Mouse (Mus musculus): ENCODE data around the gene Pbp2. TPM values are rescaled to one million over a fixed set of nuclear protein-coding genes. Genes with fewer than 3 reads are reported as not detected.

Gene Pbp2
- polyA plus RNA-seq, 1 experiment: not detected

- no peak for DNase-seq (ENCODE audit: low read depth, low spot score)
- WGBS: 63% methylated on average over 7 of the region's 7 CpGs
Observed at GRCm38 (mm10) chr6:135304576-135305260, 5.5 kb downstream of the Pbp2 start.

DNA sequence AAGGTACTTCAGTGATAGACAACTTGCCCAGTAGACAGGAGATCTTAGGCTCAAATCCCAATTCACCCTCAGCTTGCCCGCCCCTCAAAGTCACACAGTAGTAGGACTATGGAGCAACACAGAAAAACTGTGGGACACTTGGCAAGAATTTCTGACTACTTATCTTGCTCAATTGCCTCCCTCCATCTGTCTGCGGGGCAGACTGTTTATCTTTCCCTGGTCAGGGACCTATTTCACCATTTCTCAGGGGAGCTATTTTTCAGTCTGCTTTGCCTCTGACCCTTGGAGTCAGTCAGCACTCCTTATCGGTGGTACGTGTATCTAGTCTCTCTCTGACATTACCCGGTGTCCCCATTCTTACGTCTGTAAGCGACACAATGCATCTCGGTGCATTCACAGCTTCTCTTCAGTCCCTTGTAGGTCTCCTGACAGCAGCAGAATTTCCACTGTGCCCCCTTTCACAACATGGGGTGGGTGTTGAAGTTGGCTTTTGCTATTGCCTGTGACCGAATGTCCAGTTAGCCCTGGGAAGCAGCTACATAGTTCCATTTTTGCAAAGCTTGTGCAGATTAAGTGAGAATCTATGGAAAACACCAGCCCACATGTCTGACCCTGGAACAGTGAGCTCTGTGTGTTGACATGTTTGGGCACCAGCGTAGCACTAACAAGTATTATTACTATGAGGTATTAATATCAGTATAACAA is 7.6 kb downstream of the Pbp2 start:
- 85% methylated on average over 10 of the region's 10 CpGs for WGBS
- no peak for DNase-seq (ENCODE audit: low read depth, low spot score)

- no peak for DNase-seq (ENCODE audit: low read depth, low spot score)
Observed at GRCm38 (mm10) chr6:135300469-135300868, 9.7 kb downstream of the Pbp2 start.

GRCm38 (mm10) chr6:135299024-135299550 is 11.1 kb downstream of the Pbp2 start:
- 80% methylated on average over 7 of the region's 7 CpGs for WGBS
- DNase-seq (ENCODE audit: low read depth, low spot score): no peak

More at GRCm38 (mm10) chr6:135300469-135300868, 9.7 kb downstream of the Pbp2 start:
- 73% methylated on average over 4 of the region's 4 CpGs for WGBS

GRCm38 (mm10) chr6:135297570-135297969 is 12.6 kb downstream of the Pbp2 start:
- no peak for DNase-seq (ENCODE audit: low read depth, low spot score)
- WGBS: 56% methylated on average over 7 of the region's 7 CpGs

DNA sequence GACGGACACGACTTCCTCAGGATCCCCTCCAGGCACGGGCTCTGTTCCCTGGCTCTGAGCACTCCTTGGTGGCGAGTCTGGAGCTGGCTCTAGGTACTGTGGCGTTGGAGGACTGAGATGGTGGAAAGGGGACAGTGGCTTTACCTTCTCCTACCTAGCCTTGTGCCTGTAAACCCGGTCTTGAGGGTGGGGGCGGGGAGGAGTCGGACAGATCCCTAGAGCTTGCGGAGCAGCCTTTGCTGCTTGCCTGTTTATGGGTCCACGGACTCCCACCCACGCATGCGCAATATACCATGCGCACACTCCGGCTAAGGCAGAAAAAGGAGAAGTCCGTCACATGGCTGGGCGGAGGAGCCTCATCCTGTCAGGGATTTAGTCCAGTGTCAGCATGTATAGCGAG is 13.9 kb downstream of the Pbp2 start:
- DNase-seq (ENCODE audit: low read depth, low spot score): no peak

DNA sequence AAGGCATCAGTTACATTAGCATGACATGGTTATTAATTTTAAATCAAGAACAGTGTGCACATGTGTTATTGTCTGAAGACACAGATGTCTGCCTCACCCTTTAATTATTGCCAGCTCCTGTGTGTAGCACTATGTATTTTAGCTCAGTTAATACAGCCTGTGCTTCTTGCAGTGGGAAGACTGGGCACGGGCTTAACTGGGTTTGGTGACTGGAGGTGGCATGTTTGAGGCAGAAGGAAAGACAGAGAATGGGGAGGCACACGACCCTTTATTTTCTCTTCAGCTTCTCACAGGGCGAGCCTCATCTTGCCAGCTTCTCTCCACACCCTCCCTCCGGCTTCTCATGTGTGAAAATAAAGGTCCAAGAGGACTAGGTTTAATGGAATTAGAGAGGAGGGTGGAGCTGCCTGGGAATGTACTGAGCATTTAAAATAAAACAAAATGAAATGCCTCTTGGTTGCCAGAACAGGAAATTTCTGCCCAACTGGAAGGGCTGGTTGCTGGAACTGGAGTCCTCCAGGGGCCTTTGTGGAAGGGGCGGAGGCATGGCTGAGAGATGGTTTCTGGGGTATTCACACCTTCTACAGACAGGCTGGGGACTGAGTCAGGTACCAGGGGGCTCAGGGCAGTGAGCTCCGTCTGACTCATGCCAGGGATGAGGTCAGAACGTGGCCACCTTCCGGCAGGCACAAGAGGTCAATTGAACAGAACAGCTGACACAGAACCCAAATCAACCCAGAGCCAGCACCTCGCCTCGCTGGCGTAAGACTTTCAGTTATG is 14.9 kb downstream of the Pbp2 start:
- 54% methylated on average over 11 of the region's 11 CpGs for WGBS

More for the DNA sequence above, 13.9 kb downstream of the Pbp2 start:
- 41% methylated on average over 17 of the region's 17 CpGs for WGBS

DNA sequence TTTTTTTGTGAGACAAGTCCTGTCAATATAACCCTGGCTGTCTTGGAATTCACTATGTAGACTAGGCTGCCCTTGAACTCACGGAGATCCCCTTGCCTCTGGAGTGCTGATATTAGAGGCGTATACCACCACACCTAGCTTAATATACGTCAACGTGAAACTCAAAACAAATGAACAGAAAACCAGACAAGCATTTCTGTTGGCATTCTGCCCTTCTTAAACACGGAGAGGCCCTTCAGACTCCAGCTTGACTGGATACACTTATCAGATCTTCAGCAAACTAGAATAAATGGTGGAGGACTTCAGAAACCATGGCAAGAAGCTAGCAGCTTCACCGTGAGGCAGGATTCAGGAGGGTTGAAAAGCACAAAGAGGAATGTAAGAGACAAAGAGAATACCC is 16.1 kb downstream of the Pbp2 start:
- WGBS: 63% methylated on average over 6 of the region's 6 CpGs
- DNase-seq (ENCODE audit: low read depth, low spot score): no peak

More for the DNA sequence above, 14.9 kb downstream of the Pbp2 start:
- no peak for DNase-seq (ENCODE audit: low read depth, low spot score)

GRCm38 (mm10) chr6:135292391-135292790 is 17.8 kb downstream of the Pbp2 start:
- 23% methylated on average over 4 of the region's 4 CpGs for WGBS
- DNase-seq (ENCODE audit: low read depth, low spot score): no peak

- 22% methylated on average over 10 of the region's 10 CpGs for WGBS
- no peak for DNase-seq (ENCODE audit: low read depth, low spot score)
Observed at GRCm38 (mm10) chr6:135279856-135280255, 30.3 kb downstream of the Pbp2 start.

- WGBS: 51% methylated on average over 5 of the region's 5 CpGs
- DNase-seq (ENCODE audit: low read depth, low spot score): no peak
Observed at GRCm38 (mm10) chr6:135279286-135279685, 30.9 kb downstream of the Pbp2 start.

GRCm38 (mm10) chr6:135278302-135278701 is 31.9 kb downstream of the Pbp2 start:
- WGBS: 84% methylated on average over 6 of the region's 6 CpGs
- DNase-seq (ENCODE audit: low read depth, low spot score): no peak

DNA sequence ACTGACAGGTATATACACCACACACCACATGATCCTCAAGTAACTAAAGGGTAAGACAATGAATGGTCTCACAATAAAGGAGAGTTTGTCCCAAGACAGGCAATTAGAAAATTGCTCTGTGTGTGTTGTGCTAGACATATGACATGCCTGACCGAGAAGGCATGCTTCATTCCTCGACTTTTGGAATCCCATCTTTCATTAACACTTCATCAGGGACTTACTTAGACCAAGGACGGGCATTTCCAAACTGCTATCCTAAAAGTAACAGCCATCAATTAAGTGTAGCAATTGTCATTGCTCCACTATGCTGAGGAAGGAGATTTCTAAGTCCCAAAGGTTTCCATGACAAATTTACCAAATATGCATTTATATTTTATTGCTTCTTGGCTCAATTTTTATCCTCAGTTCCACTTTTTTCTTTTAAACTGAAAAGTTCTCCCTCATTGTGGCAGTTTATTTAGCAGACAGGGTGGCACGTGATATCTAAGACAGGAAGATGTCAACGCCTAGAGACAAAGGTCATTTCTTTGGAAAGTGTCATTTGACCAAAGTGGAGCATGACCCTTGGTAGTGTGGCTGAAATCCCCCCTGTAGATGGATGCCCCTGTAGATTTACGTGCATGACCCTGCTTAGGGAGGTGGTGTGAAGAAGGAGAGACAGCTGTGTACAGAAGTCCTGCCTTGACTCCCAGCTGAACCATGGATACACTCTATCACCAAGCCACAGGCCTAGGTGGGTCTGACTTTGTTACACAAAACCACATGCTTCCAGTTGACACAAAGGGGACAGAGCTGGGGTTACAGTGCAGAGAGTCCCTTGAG is 33.5 kb downstream of the Pbp2 start:
- 74% methylated on average over 6 of the region's 6 CpGs for WGBS
- DNase-seq (ENCODE audit: low read depth, low spot score): no peak

DNA sequence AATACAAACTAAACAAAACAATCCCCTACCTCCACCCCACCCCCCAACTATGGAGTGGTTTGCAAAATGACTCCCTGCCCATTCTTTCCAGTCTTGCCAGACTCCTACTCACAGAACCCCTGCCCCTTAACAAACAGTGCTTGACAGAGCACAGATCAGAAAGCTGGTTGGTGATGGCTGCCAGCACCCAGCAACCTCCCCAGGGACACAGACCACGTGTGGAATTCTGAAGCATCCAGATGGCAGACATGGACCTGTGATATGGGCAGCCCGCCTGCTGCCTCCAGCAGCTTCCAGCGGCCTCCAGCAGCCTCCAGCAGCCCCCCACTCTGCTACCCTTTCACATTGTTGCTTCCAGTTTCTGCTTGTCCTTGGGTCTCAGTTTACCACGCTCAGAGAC is 35.0 kb downstream of the Pbp2 start:
- WGBS: 88% methylated on average over 4 of the region's 4 CpGs
- no peak for DNase-seq (ENCODE audit: low read depth, low spot score)

- WGBS: 44% methylated on average over 6 of the region's 6 CpGs
- DNase-seq (ENCODE audit: low read depth, low spot score): no peak
Observed at GRCm38 (mm10) chr6:135273066-135273465, 37.1 kb downstream of the Pbp2 start.

DNA sequence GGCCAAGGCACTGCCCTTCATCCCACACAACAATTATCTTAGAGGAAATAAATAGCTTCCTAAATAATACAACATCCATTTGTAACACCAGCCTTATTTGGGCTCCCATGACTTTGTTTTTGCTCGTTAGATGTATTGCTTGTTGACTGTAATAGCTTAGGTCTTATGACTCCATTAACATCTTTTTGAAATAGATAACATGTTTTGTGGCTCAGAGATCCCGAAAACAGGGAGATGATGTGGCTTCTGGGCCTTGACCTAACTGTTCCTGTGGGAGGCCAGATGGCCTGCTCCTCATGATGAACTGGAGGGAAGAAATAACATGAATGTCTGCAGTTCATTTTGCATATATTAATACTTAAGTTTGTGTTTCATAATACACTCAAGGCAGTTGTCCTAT is 38.4 kb downstream of the Pbp2 start:
- DNase-seq (ENCODE audit: low read depth, low spot score): no peak
- 79% methylated on average over 2 of the region's 2 CpGs for WGBS

DNA sequence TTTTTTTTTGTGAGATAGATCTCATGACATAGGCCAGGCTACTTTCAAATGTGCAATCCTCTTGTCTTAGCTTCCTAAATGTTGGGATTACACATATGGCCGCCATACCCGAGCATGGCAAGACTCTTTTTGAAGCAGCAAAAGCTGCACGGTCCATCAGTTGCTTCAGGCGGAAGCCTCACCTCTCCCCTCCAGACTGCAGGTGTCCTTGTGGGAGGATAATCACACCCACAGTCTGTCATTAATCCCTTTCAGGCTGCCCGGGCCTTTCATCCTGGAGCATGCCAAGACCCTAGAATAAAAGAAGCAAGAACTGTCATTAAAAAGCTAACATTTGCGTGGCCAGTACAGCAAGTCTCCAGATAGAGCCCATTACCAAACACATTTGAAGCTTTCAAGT is 40.6 kb downstream of the Pbp2 start:
- DNase-seq (ENCODE audit: low read depth, low spot score): no peak
- 87% methylated on average over 6 of the region's 6 CpGs for WGBS

- DNase-seq (ENCODE audit: low read depth, low spot score): no peak
Observed at GRCm38 (mm10) chr6:135268392-135268791, 41.8 kb downstream of the Pbp2 start.

DNA sequence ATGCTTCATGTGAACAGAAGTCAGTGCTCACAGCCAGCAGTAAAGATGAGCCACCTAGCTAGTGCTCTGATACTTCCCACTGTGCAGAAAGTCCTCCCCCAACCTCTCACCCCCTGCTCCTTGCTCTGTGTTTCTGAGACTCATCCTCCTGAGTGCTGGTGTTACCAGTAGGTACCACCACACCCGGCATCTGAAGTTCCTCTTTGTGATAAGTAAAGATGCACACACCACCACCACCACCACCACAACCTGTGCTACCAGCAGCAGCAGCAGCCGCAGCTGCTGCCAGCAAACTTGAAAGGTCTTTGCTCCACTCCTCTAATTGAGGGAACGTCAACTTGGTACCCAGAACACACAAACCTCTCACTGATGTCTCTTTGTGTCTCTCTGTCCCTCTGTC is 43.0 kb downstream of the Pbp2 start:
- DNase-seq (ENCODE audit: low read depth, low spot score): no peak
- WGBS: 90% methylated on average over 3 of the region's 3 CpGs

DNA sequence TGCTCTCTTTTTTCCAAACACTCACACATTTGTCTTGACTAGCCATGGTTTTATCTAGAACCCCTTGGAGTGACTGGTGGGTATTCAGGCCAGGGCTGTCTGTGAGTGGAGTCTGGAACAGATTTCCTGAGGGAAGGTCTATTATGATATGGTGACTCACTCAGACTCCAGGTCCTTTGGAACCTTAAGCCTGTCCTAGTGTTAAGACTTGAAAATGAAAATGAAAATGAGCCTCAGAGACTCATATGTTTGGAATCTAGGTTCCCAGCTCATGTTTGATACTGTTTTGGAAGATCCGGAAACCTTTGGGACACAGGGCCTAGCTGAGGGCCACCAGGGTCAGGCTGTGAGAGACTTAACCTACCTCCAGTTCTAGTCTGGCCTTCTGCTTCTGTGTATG is 44.1 kb downstream of the Pbp2 start:
- WGBS: 74% methylated on average over 1 of the region's 1 CpGs
- no peak for DNase-seq (ENCODE audit: low read depth, low spot score)
